Comparison of ENCODE assay signal across 10 mouse cellular contexts in genomic region chr4:32352442-32352841, GRCm38 (mm10).
DNase-seq lines count a peak whose midpoint lies in the region; ATAC-seq and TF ChIP-seq lines count a peak whose summit lies in the region.
"Had no signal": no experiment of that assay in that cellular context is flagged by ENCODE, and none has a peak within 500 bp of the region (broad histone marks: within the 10 kb centered on the region; RNA-seq: fewer than 3 reads in every experiment).

No protein-coding gene starts in this region.

- H3K9ac ChIP-seq in heart, embryonic 14.5 days (ENCODE audit: low read length), result peak overlapping the region; percentile 9; the same call in 1 of the 2 replicates
- 0 out of 2 replicates have a peak overlapping the region, but pooled peaks have one; percentile 9 for H3K9ac ChIP-seq in neural tube, embryonic 12.5 days
- no peak overlapping the region for H3K9ac ChIP-seq in limb, embryonic 14.5 days (ENCODE audit: low read depth, low read length, severe bottlenecking)

- peaks cover 16 to 32% of the 10 kb centered on the region in 2 experiments for H3K4me1 ChIP-seq in heart, embryonic 14.5 days (ENCODE audit: control insufficient read depth in 2 of 2, insufficient read depth in 2 of 2, low read length in 2 of 2)
- peaks cover 36% of the 10 kb centered on the region for H3K4me1 ChIP-seq in neural tube, embryonic 12.5 days
- H3K4me1 ChIP-seq in limb, embryonic 14.5 days (ENCODE audit: control insufficient read depth, insufficient read depth, low read length), result peaks cover 22% of the 10 kb centered on the region

- no peaks in the 10 kb centered on the region for H3K9me3 ChIP-seq in heart, embryonic 14.5 days (ENCODE audit: control insufficient read depth, low read length)
- H3K9me3 ChIP-seq in neural tube, embryonic 12.5 days, result no peaks in the 10 kb centered on the region
- H3K9me3 ChIP-seq in limb, embryonic 14.5 days (ENCODE audit: control insufficient read depth, low read length), result no peaks in the 10 kb centered on the region

- H3K4me2 ChIP-seq in heart, embryonic 14.5 days (ENCODE audit: low read length), result peak overlapping the region; percentile 32
- H3K4me2 ChIP-seq in neural tube, embryonic 12.5 days (replicated peaks), result no peak overlapping the region
- peak overlapping the region; percentile 14; the same call in 1 of the 2 replicates for H3K4me2 ChIP-seq in limb, embryonic 14.5 days (replicated peaks; ENCODE audit: low read depth, low read length, severe bottlenecking)

- H3K27me3 ChIP-seq in heart, embryonic 14.5 days (ENCODE audit: control insufficient read depth, insufficient read depth, low read length), result no peaks in the 10 kb centered on the region
- H3K27me3 ChIP-seq in neural tube, embryonic 12.5 days (replicated peaks), result no peaks in the 10 kb centered on the region
- no peaks in the 10 kb centered on the region for H3K27me3 ChIP-seq in limb, embryonic 14.5 days (ENCODE audit: control insufficient read depth, insufficient read depth, low read length)

- no peak overlapping the region for H3K4me3 ChIP-seq in heart, embryonic 14.5 days (ENCODE audit: control insufficient read depth in 1 of 2, insufficient read depth in 1 of 2, low read depth in 1 of 2, low read length in 2 of 2)
- H3K4me3 ChIP-seq in neural tube, embryonic 12.5 days, result no peak overlapping the region
- H3K4me3 ChIP-seq in limb, embryonic 14.5 days (replicated peaks; ENCODE audit: low read length), result no peak overlapping the region

- WGBS in heart, embryonic 14.5 days, result 31% methylated on average over 8 of the region's 8 CpGs
- WGBS in neural tube, embryonic 12.5 days, result 58% methylated on average over 8 of the region's 8 CpGs
- 51% methylated on average over 8 of the region's 8 CpGs for WGBS in limb, embryonic 14.5 days

- ATAC-seq in heart, embryonic 14.5 days (ENCODE audit: insufficient number of reproducible peaks, insufficient read depth, low FRiP score, low read depth), result 0 out of 2 replicates have a peak, but pooled peaks have one; percentile 44
- ATAC-seq in neural tube, embryonic 12.5 days (ENCODE audit: low FRiP score, low read depth), result no peak
- ATAC-seq in limb, embryonic 14.5 days (ENCODE audit: low FRiP score, low read depth), result no peak
- no peak for ATAC-seq in frontal cortex, adult (ENCODE audit: low TSS enrichment)

- TF ChIP-seq POLR2A in limb, embryonic 14.5 days (IDR thresholded peaks at IDR 0.05; ENCODE audit: borderline replicate concordance, extremely low read depth, insufficient read depth, insufficient read length), result no peak

- H3K36me3 ChIP-seq in heart, embryonic 14.5 days (ENCODE audit: control insufficient read depth, insufficient read depth, low read length), result no peaks in the 10 kb centered on the region
- H3K36me3 ChIP-seq in neural tube, embryonic 12.5 days, result no peaks in the 10 kb centered on the region
- no peaks in the 10 kb centered on the region for H3K36me3 ChIP-seq in limb, embryonic 14.5 days (ENCODE audit: control insufficient read depth, insufficient read depth, low read length)

- intact Hi-C loops in heart, postnatal 10 days (cut with DNase I), result no loop called here

- H3K27ac ChIP-seq in heart, embryonic 14.5 days (replicated peaks in 1 of 2; ENCODE audit: control insufficient read depth in 1 of 2, insufficient read depth in 1 of 2, low read depth in 2 of 2, low read length in 2 of 2), result peak overlapping the region; percentile 74 to 83
- H3K27ac ChIP-seq in neural tube, embryonic 12.5 days, result peak overlapping the region; percentile 26; the same call in 1 of the 2 replicates
- H3K27ac ChIP-seq in limb, embryonic 14.5 days (replicated peaks; ENCODE audit: low read depth, low read length), result peak overlapping the region; percentile 39; the same call in 1 of the 2 replicates

- DNase-seq in heart, postnatal 10 days, result no peak
- no peak for DNase-seq in neural tube, embryonic 10.5 days (ENCODE audit: extremely low spot score, low spot score)
- DNase-seq in limb, embryonic 14.5 days (ENCODE audit: low spot score), result no peak
- no peak for DNase-seq in B cell, adult 2 months
- DNase-seq in adrenal gland, adult 18-20 months (ENCODE audit: low spot score in 2 of 2), result no peak
- DNase-seq: kidney, postnatal 25 days; lung, adult 2 months had no signal

Comparison
In these comparisons a context has a peak if more than half of its experiments do, and no peak if none do; other contexts are left out.
1. H3K27ac ChIP-seq: peak in every context shown above with its lines; median percentile 78 in heart, embryonic 14.5 days; 39 in limb, embryonic 14.5 days; 26 in neural tube, embryonic 12.5 days.